Mouse (Mus musculus) midbrain, embryonic 13.5 days (tissue): ENCODE measurements around the gene Rmnd5a. TPM values are rescaled to one million over a fixed set of nuclear protein-coding genes. Genes with fewer than 3 reads are reported as not detected.
A peak's percentile ranks its signal among the peaks of the same experiment; 100 is the strongest.
"Not testable (repeated sequence)": the region's sequence is repeated elsewhere in the genome, so short reads cannot be mapped to it uniquely, and the experiment has no call there.

Experiments
- ATAC-seq: fragments of 200-750 bp; cut with Nextera tagmentation; 2 replicates; pipeline ENCODE4 v1.8.0; 2017; ENCODE audit warnings: mild to moderate bottlenecking, moderate TSS enrichment, moderate library complexity
- H3K27ac ChIP-seq: fragments of 300-500 bp; sonication (generic); 2 replicates; pipeline ENCODE4 v1.5.1; 2015; ENCODE audit warnings: inconsistent platforms, mild to moderate bottlenecking, moderate library complexity
- H3K27me3 ChIP-seq: fragments of 300-500 bp; sonication (generic); 2 replicates; pipeline ENCODE4 v1.6.1; 2015; ENCODE audit warnings: mild to moderate bottlenecking, inconsistent platforms
- H3K36me3 ChIP-seq: fragments of 300-500 bp; sonication (generic); 2 replicates; pipeline ENCODE4 v1.6.1; 2015; ENCODE audit warnings: mild to moderate bottlenecking, inconsistent platforms
- H3K4me1 ChIP-seq: fragments of 300-500 bp; sonication (generic); replicated peaks from 2 replicates; pipeline ENCODE4 v1.6.1; 2015; ENCODE audit warnings: inconsistent platforms
- H3K4me2 ChIP-seq: fragments of 300-500 bp; sonication (generic); replicated peaks from 2 replicates; pipeline ENCODE4 v1.6.1; 2015; ENCODE audit warnings: moderate library complexity, mild to moderate bottlenecking, inconsistent platforms
- H3K4me3 ChIP-seq: fragments of 300-500 bp; sonication (generic); replicated peaks from 2 replicates; pipeline ENCODE4 v1.5.1; 2015; ENCODE audit warnings: mild to moderate bottlenecking, inconsistent platforms
- H3K9ac ChIP-seq: fragments of 300-500 bp; sonication (generic); replicated peaks from 2 replicates; pipeline ENCODE4 v1.6.1; 2015; ENCODE audit warnings: mild to moderate bottlenecking, inconsistent platforms
- H3K9me3 ChIP-seq: fragments of 300-500 bp; sonication (generic); 2 replicates; pipeline ENCODE4 v1.6.1; 2016; ENCODE audit warnings: mild to moderate bottlenecking, inconsistent platforms
- WGBS: fragments of 180-500 bp; shearing (Covaris S2); methylation state at CpG from one replicate; pipeline ENCODE4 v1.1.7; 2015; 5-methylcytosine and 5-hydroxymethylcytosine counted together
- polyA plus RNA-seq: library from polyadenylated mRNA; unstranded; fragments of >200 nt; fragmentation: Nextera tagmentation; extraction: Ambion mirVana; gene quantifications from 2 replicates; pipeline ENCODE4 v1.2.1, GENCODE M21; 2015

Gene Rmnd5a
- polyA plus RNA-seq = 7.0 and 8.0 TPM in 2 replicates

DNA sequence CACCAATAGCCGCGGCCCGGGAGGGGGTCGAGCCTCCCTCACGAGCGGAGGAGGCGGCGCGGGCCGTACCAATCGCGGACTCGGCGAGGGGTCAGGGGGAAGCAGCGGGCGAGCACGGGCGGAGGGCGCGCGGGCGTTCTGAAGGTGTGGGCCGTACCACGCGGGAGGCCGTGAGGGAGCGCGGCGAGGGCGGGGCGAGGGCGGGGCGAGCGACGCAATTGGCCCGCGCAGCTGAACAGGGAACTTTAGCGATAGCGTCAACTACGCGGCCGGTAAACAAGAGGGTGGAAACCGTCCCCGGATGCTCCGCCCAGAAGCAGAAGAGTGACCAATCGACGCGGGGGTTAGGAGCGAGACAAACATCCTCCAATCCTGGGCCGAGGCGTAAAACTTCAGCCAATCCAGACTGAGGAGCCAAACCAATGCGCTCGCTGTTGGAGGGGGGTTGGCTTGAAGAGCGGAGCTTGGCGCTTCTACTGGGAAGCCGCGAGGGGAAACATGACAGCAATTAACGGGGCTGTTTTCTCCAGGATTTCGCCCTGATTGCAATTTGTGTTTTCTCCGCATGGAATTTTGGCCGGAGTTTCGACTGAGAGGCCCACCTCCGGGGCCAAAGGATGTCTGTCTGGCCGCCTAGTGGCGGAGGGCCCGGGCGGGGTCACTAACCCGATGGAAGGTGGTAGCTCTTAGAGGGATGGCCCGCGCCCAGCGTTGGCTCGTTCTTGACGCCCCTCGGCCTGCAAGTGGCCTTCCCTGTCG, at the start of gene Rmnd5a:
TSS of gene Rmnd5a (minus strand) at position 146 of the 759 bp plus-strand sequence.
- Histone ChIP-seq H3K4me3 (peak within 1 kb of the TSS; percentile 90), H3K27ac (peak within 1 kb of the TSS; percentile 97), H3K36me3 (no peaks in the 10 kb centered on the region), H3K9ac (peak within 1 kb of the TSS; percentile 92), H3K4me1 (peaks cover 43% of the 10 kb centered on the region), H3K4me2 (peak within 1 kb of the TSS; percentile 89), H3K27me3 (no peaks in the 10 kb centered on the region), H3K9me3 (no peaks in the 10 kb centered on the region)
- peak; percentile 99 for ATAC-seq
- under 1% methylated on average over 75 of the region's 75 CpGs for WGBS

DNA sequence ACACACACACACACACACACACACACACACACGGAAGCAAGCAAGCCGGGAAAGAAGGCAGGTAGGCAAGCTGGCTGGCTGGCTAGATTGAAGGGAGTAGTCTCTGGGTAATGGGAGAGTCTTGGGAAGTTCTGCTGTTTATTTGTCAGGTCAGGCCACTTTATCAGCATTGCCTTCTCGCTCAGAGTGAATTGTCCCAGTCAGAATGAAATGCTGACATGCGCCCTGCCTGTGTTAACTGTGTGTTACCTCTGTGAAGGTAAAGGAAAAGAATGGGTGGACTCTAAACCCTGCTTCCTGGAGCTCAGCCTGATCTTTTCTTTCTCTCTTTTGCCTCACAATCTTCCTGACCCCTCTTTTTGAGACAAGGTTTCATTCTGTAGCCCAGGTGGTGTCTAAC, 47.5 kb upstream of the Rmnd5a start:
- no peak overlapping the region for H3K27ac ChIP-seq
- no peak overlapping the region for H3K4me3 ChIP-seq
- no peaks in the 10 kb centered on the region for H3K4me1 ChIP-seq
- H3K9ac ChIP-seq = no peak overlapping the region
- no peaks in the 10 kb centered on the region for H3K27me3 ChIP-seq
- no peaks in the 10 kb centered on the region for H3K9me3 ChIP-seq
- H3K4me2 ChIP-seq = no peak overlapping the region
- no peak for ATAC-seq
- 54% methylated on average over 4 of the region's 4 CpGs for WGBS
- H3K36me3 ChIP-seq = no peaks in the 10 kb centered on the region

DNA sequence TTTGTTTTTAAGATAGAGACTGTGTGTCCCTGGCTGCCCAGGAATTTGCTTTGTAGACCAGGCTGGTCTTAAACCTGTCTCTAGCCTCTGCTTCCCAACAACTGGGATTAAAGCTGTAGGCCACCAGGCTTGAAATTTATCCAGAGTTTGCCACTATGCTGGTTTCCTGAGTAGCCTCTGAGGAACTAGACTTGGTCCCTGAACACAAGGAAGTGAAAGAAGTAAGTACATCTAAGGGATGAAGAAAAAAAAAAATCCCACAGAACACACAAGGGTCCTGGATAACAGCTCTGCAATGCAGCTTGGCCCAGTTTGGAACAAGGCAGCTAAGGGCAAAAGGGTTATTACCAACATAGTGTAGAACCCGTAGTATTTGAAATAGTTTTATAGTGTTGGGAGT, 46.4 kb upstream of the Rmnd5a start:
- H3K9ac ChIP-seq = no peak overlapping the region
- no peaks in the 10 kb centered on the region for H3K4me1 ChIP-seq
- WGBS = 74% methylated on average over 1 of the region's 1 CpGs
- H3K36me3 ChIP-seq = no peaks in the 10 kb centered on the region
- no peaks in the 10 kb centered on the region for H3K27me3 ChIP-seq
- H3K4me2 ChIP-seq = no peak overlapping the region
- no peak for ATAC-seq
- H3K9me3 ChIP-seq = no peaks in the 10 kb centered on the region
- no peak overlapping the region for H3K27ac ChIP-seq
- H3K4me3 ChIP-seq = no peak overlapping the region

DNA sequence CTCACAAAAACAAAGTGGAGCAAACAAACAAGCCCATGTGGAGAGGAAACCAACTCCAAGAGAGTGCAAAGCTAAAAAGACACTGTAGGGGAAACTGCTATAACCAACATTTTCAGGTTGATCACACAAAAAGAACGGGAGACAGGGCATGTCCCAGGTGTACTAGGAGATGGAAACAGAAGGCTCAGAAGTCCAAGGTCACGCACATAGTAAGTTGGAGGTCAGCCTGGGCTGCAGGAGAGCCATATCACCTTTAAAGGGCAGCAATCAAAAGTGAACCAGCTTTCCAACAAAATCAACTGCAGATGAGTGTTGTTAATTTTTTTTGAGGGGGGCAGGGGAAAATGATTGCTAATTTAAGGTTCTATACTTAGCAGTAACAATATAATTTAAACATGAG, 45.8 kb upstream of the Rmnd5a start:
- Histone ChIP-seq H3K4me1 (no peaks in the 10 kb centered on the region), H3K27me3 (no peaks in the 10 kb centered on the region), H3K4me3 (no peak overlapping the region), H3K9ac (no peak overlapping the region), H3K36me3 (no peaks in the 10 kb centered on the region), H3K9me3 (no peaks in the 10 kb centered on the region), H3K4me2 (no peak overlapping the region), H3K27ac (no peak overlapping the region)
- no peak for ATAC-seq
- 79% methylated on average over 2 of the region's 2 CpGs for WGBS

DNA sequence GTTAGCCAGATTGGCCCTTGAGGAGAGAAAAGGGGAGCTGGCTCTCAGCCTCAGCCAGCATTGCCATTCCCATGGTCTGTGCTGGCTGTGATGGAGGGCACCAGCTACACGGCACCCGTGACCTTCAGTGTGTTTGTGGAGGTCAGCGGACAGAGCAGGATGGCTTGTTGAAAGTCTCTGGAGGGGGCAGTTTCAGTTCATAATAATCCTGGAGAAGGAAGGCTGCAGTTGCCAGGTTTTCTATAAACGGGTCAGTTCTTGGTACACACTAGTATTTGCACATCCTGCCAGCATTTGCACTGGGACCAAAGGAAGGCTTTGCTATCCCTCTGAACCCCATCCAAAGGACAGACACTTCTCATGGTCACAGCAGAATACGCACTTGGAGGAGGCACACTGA, 44.8 kb upstream of the Rmnd5a start:
- Histone ChIP-seq H3K4me2 (no peak overlapping the region), H3K36me3 (no peaks in the 10 kb centered on the region), H3K9ac (no peak overlapping the region), H3K27ac (no peak overlapping the region), H3K4me3 (no peak overlapping the region), H3K9me3 (no peaks in the 10 kb centered on the region), H3K4me1 (no peaks in the 10 kb centered on the region), H3K27me3 (no peaks in the 10 kb centered on the region)
- WGBS = 83% methylated on average over 5 of the region's 5 CpGs
- ATAC-seq = no peak

DNA sequence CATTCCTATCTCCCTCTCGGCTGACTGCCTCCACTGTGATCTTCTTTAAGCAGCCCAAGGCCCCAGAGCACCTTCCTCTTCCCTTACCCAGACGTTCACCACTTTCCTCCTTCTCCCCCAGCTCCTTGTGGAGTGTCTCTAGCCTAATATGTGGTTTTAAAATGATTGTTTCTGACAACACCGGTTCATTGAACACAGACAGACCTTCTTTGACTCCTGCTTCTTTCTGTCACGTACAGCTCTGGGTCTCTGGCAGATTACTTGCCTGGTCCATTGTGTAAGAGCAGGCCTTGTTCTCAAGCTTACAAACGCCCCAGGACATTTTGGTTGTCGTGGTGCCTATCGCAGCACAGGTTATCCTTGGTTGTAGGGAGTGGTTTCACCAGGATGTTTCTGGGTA, 40.7 kb upstream of the Rmnd5a start:
- ATAC-seq = no peak
- Histone ChIP-seq H3K4me2 (no peak overlapping the region), H3K27ac (no peak overlapping the region), H3K4me1 (no peaks in the 10 kb centered on the region), H3K36me3 (no peaks in the 10 kb centered on the region), H3K9ac (no peak overlapping the region), H3K27me3 (no peaks in the 10 kb centered on the region), H3K9me3 (no peaks in the 10 kb centered on the region), H3K4me3 (no peak overlapping the region)
- WGBS = 51% methylated on average over 7 of the region's 7 CpGs

DNA sequence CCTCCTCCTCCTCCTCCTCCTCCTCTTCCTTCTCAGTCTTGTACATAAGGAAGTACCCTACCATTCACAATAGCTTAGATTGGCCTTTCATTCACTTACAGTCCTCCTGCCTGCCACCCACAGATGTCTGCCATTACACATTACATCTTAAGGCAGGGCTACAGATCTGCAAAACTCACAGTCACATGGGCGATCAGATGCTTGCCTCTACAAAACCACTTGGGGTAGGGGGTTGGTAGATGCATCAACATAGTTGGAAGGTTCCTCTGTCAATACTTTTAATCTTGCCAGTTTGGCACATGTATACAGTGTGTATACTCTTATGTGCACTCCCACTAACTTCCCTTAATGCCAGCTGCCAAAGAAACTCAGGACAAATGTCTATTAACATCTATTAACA, 39.7 kb upstream of the Rmnd5a start:
- no peaks in the 10 kb centered on the region for H3K9me3 ChIP-seq
- ATAC-seq = no peak
- H3K9ac ChIP-seq = no peak overlapping the region
- H3K4me1 ChIP-seq = no peaks in the 10 kb centered on the region
- no peak overlapping the region for H3K4me3 ChIP-seq
- WGBS = 96% methylated on average over 1 of the region's 1 CpGs
- H3K4me2 ChIP-seq = no peak overlapping the region
- no peaks in the 10 kb centered on the region for H3K27me3 ChIP-seq
- H3K27ac ChIP-seq = no peak overlapping the region
- H3K36me3 ChIP-seq = no peaks in the 10 kb centered on the region

DNA sequence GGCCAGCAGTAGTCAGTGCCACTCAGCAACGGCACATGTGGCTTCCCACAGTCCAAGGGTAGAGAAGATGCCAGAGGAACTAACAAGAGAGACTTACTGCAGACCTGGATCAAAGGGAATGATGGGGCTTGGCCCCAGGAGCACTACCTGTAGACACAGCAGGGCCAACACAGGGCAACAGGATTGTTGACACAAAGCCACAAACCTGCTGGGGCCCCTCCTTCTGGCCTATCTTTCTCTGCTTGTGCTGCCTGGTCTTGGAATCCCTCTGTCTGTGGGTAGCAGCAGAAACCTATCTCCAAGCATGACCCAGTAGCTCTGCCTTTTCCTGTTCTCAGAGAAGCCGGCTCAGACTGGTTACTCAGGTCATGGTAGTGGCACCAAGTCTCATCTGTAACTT, 39.2 kb upstream of the Rmnd5a start:
- H3K9me3 ChIP-seq, H3K27ac ChIP-seq, H3K36me3 ChIP-seq, H3K4me1 ChIP-seq, H3K27me3 ChIP-seq, H3K9ac ChIP-seq, ATAC-seq, H3K4me2 ChIP-seq, H3K4me3 ChIP-seq: not testable (repeated sequence)
- 95% methylated on average over 2 of the region's 2 CpGs for WGBS

DNA sequence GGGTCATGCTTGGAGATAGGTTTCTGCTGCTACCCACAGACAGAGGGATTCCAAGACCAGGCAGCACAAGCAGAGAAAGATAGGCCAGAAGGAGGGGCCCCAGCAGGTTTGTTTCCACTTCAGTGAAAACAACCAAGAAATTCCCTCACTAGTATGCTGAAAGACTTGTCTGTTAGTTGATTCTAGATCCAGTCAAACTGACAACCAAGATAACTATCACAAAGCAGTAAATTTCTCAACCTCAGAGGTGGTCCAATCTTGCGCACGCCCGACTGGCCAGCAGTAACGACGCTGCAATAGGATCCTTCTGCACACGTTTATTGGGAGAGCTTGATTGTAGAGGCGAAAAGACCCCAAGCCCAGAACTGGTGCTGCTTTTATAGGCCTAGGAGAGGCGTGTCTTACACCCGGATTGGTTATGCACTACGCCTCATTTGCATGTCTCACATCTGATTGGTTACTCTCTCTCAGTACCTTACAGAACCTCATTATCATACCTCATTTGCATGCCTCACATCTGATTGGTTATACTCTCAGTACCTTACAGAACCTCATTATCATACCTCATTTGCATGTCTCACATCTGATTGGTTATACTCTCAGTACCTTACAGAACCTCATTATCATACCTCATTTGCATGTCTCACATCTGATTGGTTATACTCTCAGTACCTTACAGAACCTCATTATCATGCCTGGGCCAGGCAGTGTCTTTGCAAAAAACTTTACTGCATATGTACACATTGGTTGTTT, 38.6 kb upstream of the Rmnd5a start:
- not testable (repeated sequence) for H3K4me3 ChIP-seq, H3K9ac ChIP-seq, H3K4me1 ChIP-seq, ATAC-seq, H3K36me3 ChIP-seq, H3K4me2 ChIP-seq, H3K27ac ChIP-seq, H3K27me3 ChIP-seq, H3K9me3 ChIP-seq
- WGBS = 94% methylated on average over 10 of the region's 10 CpGs

DNA sequence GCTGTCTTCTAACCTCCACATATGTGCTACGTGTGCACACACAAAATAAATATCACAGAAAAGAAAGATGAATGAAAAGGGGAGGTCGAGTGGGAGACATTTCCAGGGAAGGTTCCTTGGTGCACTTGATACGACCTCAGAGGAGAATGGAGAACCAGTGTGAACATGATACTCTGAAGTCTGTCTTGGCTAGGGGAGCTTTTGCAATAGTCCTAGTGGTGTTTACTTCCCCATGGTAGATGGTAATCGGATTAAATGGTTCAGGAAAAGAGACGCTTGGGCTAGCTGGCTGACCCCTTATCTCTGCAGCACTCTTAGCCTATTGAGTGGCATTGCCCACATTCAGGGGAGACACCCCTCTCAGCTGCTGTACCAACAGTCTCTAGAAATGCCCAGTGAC, 36.3 kb upstream of the Rmnd5a start:
- H3K9me3 ChIP-seq = no peaks in the 10 kb centered on the region
- ATAC-seq = no peak
- H3K9ac ChIP-seq = no peak overlapping the region
- H3K36me3 ChIP-seq = no peaks in the 10 kb centered on the region
- WGBS = 81% methylated on average over 5 of the region's 5 CpGs
- no peaks in the 10 kb centered on the region for H3K4me1 ChIP-seq
- H3K27me3 ChIP-seq = no peaks in the 10 kb centered on the region
- H3K4me2 ChIP-seq = no peak overlapping the region
- no peak overlapping the region for H3K27ac ChIP-seq
- no peak overlapping the region for H3K4me3 ChIP-seq

DNA sequence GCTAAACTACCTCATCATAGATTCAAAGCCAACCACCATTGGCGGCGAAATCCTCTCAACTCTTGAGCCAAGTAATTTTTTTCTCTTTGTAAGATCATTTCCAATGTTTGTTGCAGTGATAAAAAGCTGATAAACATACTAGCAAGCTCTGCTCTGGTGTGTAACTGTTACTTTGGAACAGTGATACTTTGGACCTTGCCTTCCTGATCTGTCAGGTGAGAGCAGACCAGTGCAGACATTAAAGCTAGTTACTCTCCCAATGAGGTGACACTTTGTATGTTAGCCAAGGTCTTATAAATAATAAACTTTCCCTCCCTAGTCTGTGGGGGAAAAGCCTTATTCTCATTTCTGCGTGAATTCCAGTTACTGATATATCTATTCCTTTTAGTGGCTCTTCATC, 35.2 kb upstream of the Rmnd5a start:
- Histone ChIP-seq H3K4me2 (no peak overlapping the region), H3K9me3 (no peaks in the 10 kb centered on the region), H3K9ac (no peak overlapping the region), H3K4me3 (no peak overlapping the region), H3K36me3 (no peaks in the 10 kb centered on the region), H3K27me3 (no peaks in the 10 kb centered on the region), H3K4me1 (no peaks in the 10 kb centered on the region), H3K27ac (no peak overlapping the region)
- 94% methylated on average over 3 of the region's 3 CpGs for WGBS
- no peak for ATAC-seq

DNA sequence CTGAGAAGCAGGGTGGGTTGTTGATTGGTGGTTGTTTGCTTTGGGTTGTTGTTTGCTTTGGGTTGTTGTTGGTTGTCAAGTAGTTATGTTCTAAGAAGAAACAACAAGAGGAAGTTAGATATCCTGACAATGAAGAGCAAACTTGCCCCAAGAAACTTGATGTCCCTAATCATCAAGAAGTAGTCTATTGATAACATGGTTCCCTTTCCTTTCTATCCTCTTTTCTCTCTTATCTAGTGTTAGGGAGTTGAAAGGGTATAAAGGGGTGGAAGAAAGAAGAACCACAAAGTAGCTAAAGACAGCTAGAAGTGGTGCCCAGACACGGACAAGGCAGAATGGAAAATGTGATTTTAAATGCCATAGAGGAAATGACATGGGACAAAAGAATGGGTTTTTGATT, 32.3 kb upstream of the Rmnd5a start:
- no peak overlapping the region for H3K4me3 ChIP-seq
- no peak for ATAC-seq
- no peaks in the 10 kb centered on the region for H3K27me3 ChIP-seq
- H3K4me1 ChIP-seq = no peaks in the 10 kb centered on the region
- no peak overlapping the region for H3K4me2 ChIP-seq
- no peaks in the 10 kb centered on the region for H3K36me3 ChIP-seq
- H3K27ac ChIP-seq = no peak overlapping the region
- H3K9ac ChIP-seq = no peak overlapping the region
- 71% methylated on average over 1 of the region's 1 CpGs for WGBS
- no peaks in the 10 kb centered on the region for H3K9me3 ChIP-seq
